Mouse (Mus musculus): Measurements from ENCODE around the gene Cd37. TPM values are rescaled to one million over a fixed set of nuclear protein-coding genes. Genes with fewer than 3 reads are reported as not detected.
"Not testable (repeated sequence)": the region's sequence is repeated elsewhere in the genome, so short reads cannot be mapped to it uniquely, and the experiment has no call there.

Cd37 gene
- polyA plus RNA-seq, 1 experiment from 2014 or later, result 3.0 TPM

DNA sequence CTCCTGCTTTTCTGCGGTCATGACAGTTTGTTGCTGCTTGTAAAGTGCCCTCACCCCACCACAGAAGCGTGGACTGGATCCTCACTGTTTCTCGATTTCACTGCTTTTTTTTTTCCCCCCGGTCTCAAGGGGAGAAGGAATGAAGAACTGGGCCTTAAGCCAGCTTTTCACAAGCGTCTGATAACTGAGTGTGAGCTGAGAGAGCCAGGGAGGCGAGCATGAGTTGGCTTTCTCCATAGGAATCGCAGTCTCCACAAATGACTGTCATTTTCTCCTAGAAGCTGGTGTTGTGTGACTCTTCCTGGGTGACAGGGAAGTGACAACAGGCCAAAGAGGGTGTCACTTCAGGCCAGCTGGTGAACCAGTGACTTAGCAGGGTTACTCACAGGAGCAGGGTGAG is 23.4 kb upstream of the Cd37 start:
- no peaks in the 10 kb centered on the region for H3K27me3 ChIP-seq (replicated peaks; ENCODE audit: control insufficient read depth, insufficient read depth, low read length)
- DNase-seq (ENCODE audit: low spot score), result no peak
- no peak for ATAC-seq (replicated peaks; ENCODE audit: low FRiP score, low TSS enrichment, low read depth)
- H3K4me1 ChIP-seq (replicated peaks; ENCODE audit: control insufficient read depth, insufficient read depth, low read length), result peaks cover 9% of the 10 kb centered on the region
- WGBS, result 42% methylated on average over 7 of the region's 7 CpGs
- H3K4me3 ChIP-seq (ENCODE audit: low read depth, low read length), result no peak overlapping the region
- no peaks in the 10 kb centered on the region for H3K9me3 ChIP-seq (ENCODE audit: control insufficient read depth, low read length)
- no peak overlapping the region for H3K27ac ChIP-seq (ENCODE audit: low read depth)
- no peaks in the 10 kb centered on the region for H3K36me3 ChIP-seq (ENCODE audit: control insufficient read depth, insufficient read depth, low read length)
- H3K4me2 ChIP-seq (ENCODE audit: low read length), result no peak overlapping the region
- H3K9ac ChIP-seq (ENCODE audit: low read length), result no peak overlapping the region

GRCm38 (mm10) chr7:45259281-45259680 is 20.4 kb upstream of the Cd37 start:
- WGBS, result 82% methylated on average over 8 of the region's 8 CpGs
- Histone ChIP-seq H3K4me3 (ENCODE audit: low read depth, low read length) (no peak overlapping the region), H3K4me2 (ENCODE audit: low read length) (no peak overlapping the region), H3K9me3 (ENCODE audit: control insufficient read depth, low read length) (no peaks in the 10 kb centered on the region), H3K9ac (ENCODE audit: low read length) (no peak overlapping the region), H3K27me3 (replicated peaks; ENCODE audit: control insufficient read depth, insufficient read depth, low read length) (no peaks in the 10 kb centered on the region), H3K27ac (ENCODE audit: low read depth) (no peak overlapping the region), H3K4me1 (replicated peaks; ENCODE audit: control insufficient read depth, insufficient read depth, low read length) (peaks cover 9% of the 10 kb centered on the region), H3K36me3 (ENCODE audit: control insufficient read depth, insufficient read depth, low read length) (no peaks in the 10 kb centered on the region)
- no peak for ATAC-seq (replicated peaks; ENCODE audit: low FRiP score, low TSS enrichment, low read depth)
- DNase-seq (ENCODE audit: low spot score), result no peak

DNA sequence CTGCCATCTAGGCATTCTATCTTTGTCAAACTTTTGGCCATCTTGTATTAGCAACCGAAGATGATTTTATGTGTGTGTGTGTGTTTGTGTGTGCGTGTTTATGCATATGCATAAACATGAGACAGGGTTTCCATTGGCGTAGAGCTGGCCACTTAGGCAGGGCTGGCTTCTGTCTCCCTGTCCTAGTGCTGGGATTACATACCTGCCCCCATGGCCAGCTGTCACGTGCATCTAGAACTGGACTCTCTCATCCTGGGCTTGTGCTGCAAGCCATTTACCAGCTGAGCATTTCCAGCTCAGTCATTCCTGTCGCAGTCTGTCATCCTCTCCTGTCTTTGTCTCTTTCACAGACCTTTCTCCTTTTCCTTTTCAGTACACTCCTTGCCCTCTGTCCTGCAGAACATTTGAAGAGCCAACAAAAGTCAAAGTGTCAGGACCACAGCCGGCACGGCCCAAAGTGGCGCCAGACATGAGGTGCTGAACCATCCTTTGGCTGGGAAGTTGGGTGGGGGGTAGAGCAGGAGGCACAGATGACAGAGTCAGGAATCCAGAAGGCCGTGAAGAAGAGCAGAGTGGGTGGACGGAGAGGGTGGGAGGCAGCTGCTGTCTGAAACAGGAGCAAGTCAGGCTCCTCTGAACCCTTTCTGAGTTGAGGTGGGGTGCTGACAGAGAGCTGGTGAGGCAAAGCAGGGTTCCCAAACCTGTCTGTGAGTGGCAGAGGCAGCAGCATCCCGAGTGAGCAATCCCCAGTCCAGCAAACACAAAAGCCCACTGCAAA is 18.3 kb upstream of the Cd37 start:
- no peak overlapping the region for H3K9ac ChIP-seq (ENCODE audit: low read length)
- no peak for DNase-seq (ENCODE audit: low spot score)
- no peaks in the 10 kb centered on the region for H3K36me3 ChIP-seq (ENCODE audit: control insufficient read depth, insufficient read depth, low read length)
- no peaks in the 10 kb centered on the region for H3K9me3 ChIP-seq (ENCODE audit: control insufficient read depth, low read length)
- 42% methylated on average over 11 of the region's 11 CpGs for WGBS
- H3K4me2 ChIP-seq (ENCODE audit: low read length), result no peak overlapping the region
- no peaks in the 10 kb centered on the region for H3K27me3 ChIP-seq (replicated peaks; ENCODE audit: control insufficient read depth, insufficient read depth, low read length)
- no peak overlapping the region; the same call in 1 of the 2 replicates for H3K27ac ChIP-seq (ENCODE audit: low read depth)
- H3K4me1 ChIP-seq (replicated peaks; ENCODE audit: control insufficient read depth, insufficient read depth, low read length), result peaks cover 6% of the 10 kb centered on the region
- H3K4me3 ChIP-seq (ENCODE audit: low read depth, low read length), result no peak overlapping the region
- no peak for ATAC-seq (replicated peaks; ENCODE audit: low FRiP score, low TSS enrichment, low read depth)

DNA sequence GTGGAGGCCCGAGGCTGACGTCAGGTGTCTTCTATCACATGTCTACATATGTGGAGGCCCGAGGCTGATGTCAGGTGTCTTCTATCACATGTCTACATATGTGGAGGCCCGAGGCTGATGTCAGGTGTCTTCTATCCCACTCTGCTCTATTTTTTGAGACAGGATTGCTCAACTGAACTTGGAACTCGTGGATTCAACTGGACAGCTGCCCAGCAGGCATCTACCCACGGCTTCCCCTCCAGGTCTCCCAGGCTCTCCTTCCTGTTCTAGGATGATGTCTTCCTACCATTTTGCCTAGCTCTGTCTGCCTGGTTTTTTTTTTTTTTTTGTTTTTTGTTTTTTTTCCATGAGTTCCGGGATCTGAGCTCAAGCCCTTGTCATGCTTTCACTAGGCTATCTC is 16.9 kb upstream of the Cd37 start:
- not testable (repeated sequence) for H3K27me3 ChIP-seq (replicated peaks; ENCODE audit: control insufficient read depth, insufficient read depth, low read length); H3K9ac ChIP-seq (ENCODE audit: low read length); ATAC-seq (replicated peaks; ENCODE audit: low FRiP score, low TSS enrichment, low read depth); H3K4me2 ChIP-seq (ENCODE audit: low read length); H3K36me3 ChIP-seq (ENCODE audit: control insufficient read depth, insufficient read depth, low read length); H3K4me1 ChIP-seq (replicated peaks; ENCODE audit: control insufficient read depth, insufficient read depth, low read length); DNase-seq (ENCODE audit: low spot score); H3K27ac ChIP-seq (ENCODE audit: low read depth); H3K4me3 ChIP-seq (ENCODE audit: low read depth, low read length); H3K9me3 ChIP-seq (ENCODE audit: control insufficient read depth, low read length)
- 73% methylated on average over 5 of the region's 7 CpGs for WGBS

DNA sequence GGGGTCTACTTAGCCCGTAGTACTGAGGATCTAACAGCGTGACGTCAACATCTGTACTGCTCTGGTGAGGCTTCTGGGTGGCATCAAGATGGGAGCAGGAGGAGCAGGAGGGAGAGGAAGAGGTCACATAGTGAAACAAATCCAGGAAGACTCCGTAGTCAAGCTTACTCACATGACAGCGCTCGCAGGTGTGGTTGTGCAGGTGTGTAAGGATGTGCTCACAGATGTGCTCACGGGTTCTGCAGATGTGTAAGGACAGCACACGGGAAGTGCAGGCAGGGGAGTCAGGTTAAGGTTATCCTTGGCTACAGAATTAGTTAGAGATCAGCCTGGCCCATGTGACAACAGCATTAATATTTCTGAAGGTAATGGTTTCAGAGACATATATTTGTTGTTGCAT is 14.9 kb upstream of the Cd37 start:
- Histone ChIP-seq H3K27ac (ENCODE audit: low read depth) (no peak overlapping the region), H3K27me3 (replicated peaks; ENCODE audit: control insufficient read depth, insufficient read depth, low read length) (no peaks in the 10 kb centered on the region), H3K36me3 (ENCODE audit: control insufficient read depth, insufficient read depth, low read length) (no peaks in the 10 kb centered on the region), H3K4me3 (ENCODE audit: low read depth, low read length) (no peak overlapping the region), H3K9me3 (ENCODE audit: control insufficient read depth, low read length) (no peaks in the 10 kb centered on the region), H3K9ac (ENCODE audit: low read length) (no peak overlapping the region), H3K4me1 (replicated peaks; ENCODE audit: control insufficient read depth, insufficient read depth, low read length) (no peaks in the 10 kb centered on the region), H3K4me2 (ENCODE audit: low read length) (no peak overlapping the region)
- no peak for ATAC-seq (replicated peaks; ENCODE audit: low FRiP score, low TSS enrichment, low read depth)
- WGBS, result 76% methylated on average over 8 of the region's 8 CpGs
- no peak for DNase-seq (ENCODE audit: low spot score)

GRCm38 (mm10) chr7:45247666-45248065 is 8.8 kb upstream of the Cd37 start:
- ATAC-seq (replicated peaks; ENCODE audit: low FRiP score, low TSS enrichment, low read depth) (no peak), DNase-seq (ENCODE audit: low spot score) (no peak)
- 35% methylated on average over 3 of the region's 3 CpGs for WGBS

DNA sequence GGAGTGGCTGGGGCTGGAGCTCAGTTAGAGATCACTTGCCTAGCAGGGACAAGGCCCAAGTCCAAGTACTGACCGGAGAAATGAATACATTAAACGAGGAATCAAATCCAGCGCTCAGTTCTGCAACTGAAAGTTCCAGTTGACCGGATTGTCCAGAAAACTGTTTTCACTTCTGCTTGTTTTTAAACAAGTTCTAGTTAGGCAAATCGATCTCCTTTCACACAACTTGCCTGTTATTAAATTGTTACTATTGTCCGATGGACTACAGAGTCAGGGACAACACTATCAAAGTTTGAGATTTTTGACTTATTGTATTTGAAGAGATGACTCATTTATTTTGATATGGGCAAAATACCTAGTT is 2.5 kb upstream of the Cd37 start:
- 88% methylated on average over 6 of the region's 6 CpGs for WGBS
- ATAC-seq (replicated peaks; ENCODE audit: low FRiP score, low TSS enrichment, low read depth), result no peak
- Histone ChIP-seq H3K27ac (ENCODE audit: low read depth) (no peak overlapping the region), H3K4me2 (ENCODE audit: low read length) (peak overlapping the region; percentile 44), H3K4me1 (replicated peaks; ENCODE audit: control insufficient read depth, insufficient read depth, low read length) (no peaks in the 10 kb centered on the region), H3K9ac (ENCODE audit: low read length) (no peak overlapping the region), H3K36me3 (ENCODE audit: control insufficient read depth, insufficient read depth, low read length) (no peaks in the 10 kb centered on the region), H3K4me3 (ENCODE audit: low read depth, low read length) (0 out of 2 replicates have a peak overlapping the region, but pooled peaks have one; percentile 10), H3K27me3 (replicated peaks; ENCODE audit: control insufficient read depth, insufficient read depth, low read length) (no peaks in the 10 kb centered on the region), H3K9me3 (ENCODE audit: control insufficient read depth, low read length) (no peaks in the 10 kb centered on the region)
- no peak for DNase-seq (ENCODE audit: low spot score)

More at GRCm38 (mm10) chr7:45247666-45248065, 8.8 kb upstream of the Cd37 start:
- Histone ChIP-seq H3K4me3 (ENCODE audit: low read depth, low read length) (no peak overlapping the region), H3K27ac (ENCODE audit: low read depth) (no peak overlapping the region), H3K27me3 (replicated peaks; ENCODE audit: control insufficient read depth, insufficient read depth, low read length) (no peaks in the 10 kb centered on the region), H3K9me3 (ENCODE audit: control insufficient read depth, low read length) (no peaks in the 10 kb centered on the region), H3K9ac (ENCODE audit: low read length) (no peak overlapping the region), H3K4me1 (replicated peaks; ENCODE audit: control insufficient read depth, insufficient read depth, low read length) (no peaks in the 10 kb centered on the region), H3K4me2 (ENCODE audit: low read length) (no peak overlapping the region), H3K36me3 (ENCODE audit: control insufficient read depth, insufficient read depth, low read length) (no peaks in the 10 kb centered on the region)

DNA sequence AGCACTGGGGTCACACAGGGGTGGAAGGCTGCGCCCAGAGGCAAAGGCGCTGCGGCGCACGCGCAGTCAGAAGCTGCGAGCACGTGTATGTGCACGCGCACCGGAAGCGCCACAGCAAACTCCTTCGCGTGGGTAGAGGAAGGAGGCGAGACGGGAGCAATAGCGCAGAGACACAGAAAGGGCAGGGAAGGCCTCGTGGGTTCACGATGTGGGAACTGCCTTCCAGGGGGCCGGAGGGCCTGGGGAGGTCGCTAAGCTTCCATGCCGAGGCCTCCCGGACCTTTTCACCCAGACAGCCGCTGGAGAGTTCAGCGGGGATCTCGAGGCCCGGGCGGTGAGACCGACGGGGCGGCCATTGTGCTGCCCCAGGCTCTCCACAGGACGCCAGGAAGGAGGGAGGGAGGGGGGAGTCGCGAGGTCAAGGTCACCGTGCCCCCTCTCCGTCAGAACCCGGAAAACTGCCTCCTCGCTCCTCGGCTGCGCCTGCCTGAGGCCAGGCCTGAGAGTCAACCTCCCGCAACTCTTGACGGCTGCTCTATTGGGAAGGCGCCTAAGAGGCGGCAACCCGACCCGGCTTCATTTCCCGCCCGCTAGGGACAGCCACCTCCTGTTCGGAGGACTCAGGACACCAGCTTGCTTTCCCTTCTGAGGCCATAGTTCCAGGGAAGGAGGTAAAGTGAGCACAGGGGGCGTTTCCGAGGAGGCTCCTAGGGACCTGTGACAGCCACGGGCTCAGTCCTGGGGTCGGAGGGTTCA is 1.9 kb upstream of the Cd37 start, which contains the start of gene Slc6a16:
TSS of gene Slc6a16 (plus strand) at position 453 of the 756 bp plus-strand sequence.
- Histone ChIP-seq H3K9ac (ENCODE audit: low read length) (peak within 1 kb of the TSS; percentile 20; the same call in 1 of the 2 replicates), H3K9me3 (ENCODE audit: control insufficient read depth, low read length) (no peaks in the 10 kb centered on the region), H3K4me3 (ENCODE audit: low read depth, low read length) (peak within 1 kb of the TSS; percentile 10; the same call in 1 of the 2 replicates), H3K27me3 (replicated peaks; ENCODE audit: control insufficient read depth, insufficient read depth, low read length) (no peaks in the 10 kb centered on the region), H3K4me1 (replicated peaks; ENCODE audit: control insufficient read depth, insufficient read depth, low read length) (no peaks in the 10 kb centered on the region), H3K27ac (ENCODE audit: low read depth) (no peak within 1 kb of the TSS), H3K4me2 (ENCODE audit: low read length) (peak within 1 kb of the TSS; percentile 44), H3K36me3 (ENCODE audit: control insufficient read depth, insufficient read depth, low read length) (no peaks in the 10 kb centered on the region)
- peak; percentile 73 for DNase-seq (ENCODE audit: low spot score)
- 14% methylated on average over 53 of the region's 53 CpGs for WGBS
- no peak for ATAC-seq (replicated peaks; ENCODE audit: low FRiP score, low TSS enrichment, low read depth)

Data from intestine, embryonic 14.5 days (tissue).